Mouse (Mus musculus): ENCODE results near the gene Fut1. TPM values are rescaled to one million over a fixed set of nuclear protein-coding genes. Genes with fewer than 3 reads are reported as not detected.
A peak's percentile ranks its signal among the peaks of the same experiment; 100 is the strongest.

Fut1 gene
- polyA plus RNA-seq, 1 experiment: 2.5 TPM

- peaks cover 21% of the 10 kb centered on the region for H3K27me3 ChIP-seq (ENCODE audit: control insufficient read depth, insufficient read depth, low read length)
- TF ChIP-seq POLR2A (IDR thresholded peaks at IDR 0.05; ENCODE audit: low read depth, low read length) (no peak), CTCF (IDR thresholded peaks at IDR 0.05; ENCODE audit: extremely low read depth, insufficient read length, insufficient replicate concordance, low read depth, low read length) (no peak)
- no peaks in the 10 kb centered on the region for H3K4me1 ChIP-seq (ENCODE audit: control insufficient read depth, insufficient read depth, insufficient read length, low read length)
- WGBS: 92% methylated on average over 11 of the region's 11 CpGs
- H3K36me3 ChIP-seq (ENCODE audit: control insufficient read depth, insufficient read depth, low read length): no peaks in the 10 kb centered on the region
- H3K27ac ChIP-seq (ENCODE audit: insufficient read depth, low read depth, low read length): no peak overlapping the region
- no peak overlapping the region for H3K4me3 ChIP-seq (ENCODE audit: low read depth, low read length)
These were observed 6.4 kb downstream of the Fut1 start for GRCm38 (mm10) chr7:45623507-45623906.

GRCm38 (mm10) chr7:45624718-45625117, 7.6 kb downstream of the Fut1 start:
- Histone ChIP-seq H3K27ac (ENCODE audit: insufficient read depth, low read depth, low read length) (no peak overlapping the region), H3K36me3 (ENCODE audit: control insufficient read depth, insufficient read depth, low read length) (no peaks in the 10 kb centered on the region), H3K4me3 (ENCODE audit: low read depth, low read length) (no peak overlapping the region), H3K4me1 (ENCODE audit: control insufficient read depth, insufficient read depth, insufficient read length, low read length) (no peaks in the 10 kb centered on the region; the same call in 1 of the 2 replicates), H3K27me3 (ENCODE audit: control insufficient read depth, insufficient read depth, low read length) (peaks cover 16% of the 10 kb centered on the region)
- TF ChIP-seq CTCF (IDR thresholded peaks at IDR 0.05; ENCODE audit: extremely low read depth, insufficient read length, insufficient replicate concordance, low read depth, low read length): no peak
- no peak for TF ChIP-seq POLR2A (IDR thresholded peaks at IDR 0.05; ENCODE audit: low read depth, low read length)
- WGBS: 46% methylated on average over 3 of the region's 3 CpGs

- WGBS: 84% methylated on average over 8 of the region's 8 CpGs
- TF ChIP-seq CTCF (IDR thresholded peaks at IDR 0.05; ENCODE audit: extremely low read depth, insufficient read length, insufficient replicate concordance, low read depth, low read length) (no peak), POLR2A (IDR thresholded peaks at IDR 0.05; ENCODE audit: low read depth, low read length) (no peak)
- H3K4me1 ChIP-seq (ENCODE audit: control insufficient read depth, insufficient read depth, insufficient read length, low read length): no peaks in the 10 kb centered on the region; the same call in 1 of the 2 replicates
These were observed 8.4 kb downstream of the Fut1 start for GRCm38 (mm10) chr7:45625481-45625880.

GRCm38 (mm10) chr7:45626571-45627076, 9.5 kb downstream of the Fut1 start:
- H3K27ac ChIP-seq (ENCODE audit: insufficient read depth, low read depth, low read length): no peak overlapping the region
- no peak for TF ChIP-seq POLR2A (IDR thresholded peaks at IDR 0.05; ENCODE audit: low read depth, low read length)
- no peak for TF ChIP-seq CTCF (IDR thresholded peaks at IDR 0.05; ENCODE audit: extremely low read depth, insufficient read length, insufficient replicate concordance, low read depth, low read length)
- H3K27me3 ChIP-seq (ENCODE audit: control insufficient read depth, insufficient read depth, low read length): peaks cover 21% of the 10 kb centered on the region
- WGBS: 89% methylated on average over 7 of the region's 7 CpGs
- no peaks in the 10 kb centered on the region; the same call in 1 of the 2 replicates for H3K4me1 ChIP-seq (ENCODE audit: control insufficient read depth, insufficient read depth, insufficient read length, low read length)
- no peaks in the 10 kb centered on the region for H3K36me3 ChIP-seq (ENCODE audit: control insufficient read depth, insufficient read depth, low read length)
- no peak overlapping the region for H3K4me3 ChIP-seq (ENCODE audit: low read depth, low read length)

More at GRCm38 (mm10) chr7:45625481-45625880, 8.4 kb downstream of the Fut1 start:
- H3K4me3 ChIP-seq (ENCODE audit: low read depth, low read length): no peak overlapping the region
- H3K27me3 ChIP-seq (ENCODE audit: control insufficient read depth, insufficient read depth, low read length): peaks cover 21% of the 10 kb centered on the region
- H3K27ac ChIP-seq (ENCODE audit: insufficient read depth, low read depth, low read length): no peak overlapping the region
- H3K36me3 ChIP-seq (ENCODE audit: control insufficient read depth, insufficient read depth, low read length): no peaks in the 10 kb centered on the region

- Histone ChIP-seq H3K27ac (ENCODE audit: insufficient read depth, low read depth, low read length) (peak within 1 kb of the TSS; percentile 17), H3K36me3 (ENCODE audit: control insufficient read depth, insufficient read depth, low read length) (no peaks in the 10 kb centered on the region), H3K27me3 (ENCODE audit: control insufficient read depth, insufficient read depth, low read length) (peaks cover 24% of the 10 kb centered on the region), H3K4me1 (ENCODE audit: control insufficient read depth, insufficient read depth, insufficient read length, low read length) (no peaks in the 10 kb centered on the region; the same call in 1 of the 2 replicates), H3K4me3 (ENCODE audit: low read depth, low read length) (peak within 1 kb of the TSS; percentile 59)
- TF ChIP-seq CTCF (IDR thresholded peaks at IDR 0.05; ENCODE audit: extremely low read depth, insufficient read length, insufficient replicate concordance, low read depth, low read length) (no peak), POLR2A (IDR thresholded peaks at IDR 0.05; ENCODE audit: low read depth, low read length) (no peak)
- 80% methylated on average over 9 of the region's 9 CpGs for WGBS
These were observed 10.2 kb downstream of the Fut1 start, which contains the start of gene Rasip1 for GRCm38 (mm10) chr7:45627261-45627660. TSS of gene Rasip1 (plus strand) at chr7:45627488.

- peaks cover 35% of the 10 kb centered on the region for H3K27me3 ChIP-seq (ENCODE audit: control insufficient read depth, insufficient read depth, low read length)
- peak overlapping the region; percentile 59 for H3K4me3 ChIP-seq (ENCODE audit: low read depth, low read length)
- WGBS: 2% methylated on average over 104 of the region's 105 CpGs
These were observed 11.5 kb downstream of the Fut1 start for GRCm38 (mm10) chr7:45628364-45629294.

More at GRCm38 (mm10) chr7:45628364-45629294, 11.5 kb downstream of the Fut1 start:
- Histone ChIP-seq H3K4me1 (ENCODE audit: control insufficient read depth, insufficient read depth, insufficient read length, low read length) (no peaks in the 10 kb centered on the region; the same call in 1 of the 2 replicates), H3K27ac (ENCODE audit: insufficient read depth, low read depth, low read length) (peak overlapping the region; percentile 17; the same call in 1 of the 2 replicates), H3K36me3 (ENCODE audit: control insufficient read depth, insufficient read depth, low read length) (no peaks in the 10 kb centered on the region)
- TF ChIP-seq POLR2A (IDR thresholded peaks at IDR 0.05; ENCODE audit: low read depth, low read length) (no peak; the same call in 1 of the 2 replicates), CTCF (IDR thresholded peaks at IDR 0.05; ENCODE audit: extremely low read depth, insufficient read length, insufficient replicate concordance, low read depth, low read length) (peak; percentile 87)

Measured in small intestine, adult 2 months (tissue).